Mouse (Mus musculus): ENCODE results near the gene Thbs3. TPM values are rescaled to one million over a fixed set of nuclear protein-coding genes. Genes with fewer than 3 reads are reported as not detected.

Gene Thbs3
- polyA plus RNA-seq (2015; fragmentation: Nextera tagmentation; extraction: Ambion mirVana): 1.0 and 1.5 TPM in 2 replicates

- Histone ChIP-seq H3K27me3 (peaks cover 23% of the 10 kb centered on the region), H3K27ac (peak within 1 kb of the TSS; percentile 71), H3K9ac (peak within 1 kb of the TSS; percentile 80), H3K4me3 (replicated peaks) (peak within 1 kb of the TSS; percentile 83), H3K4me1 (replicated peaks) (peaks cover 42% of the 10 kb centered on the region), H3K4me2 (peak within 1 kb of the TSS; percentile 88), H3K9me3 (replicated peaks) (no peaks in the 10 kb centered on the region), H3K36me3 (peaks cover 13% of the 10 kb centered on the region)
- 2% methylated on average over 18 of the region's 19 CpGs for WGBS (ENCODE audit: insufficient replicate concordance)
- ATAC-seq (ENCODE audit: low read depth) (no peak), DNase-seq (no peak)
Observed at GRCm38 (mm10) chr3:89214681-89215411, at the start of gene Thbs3. Gene Thbs3, plus strand, starts transcription at chr3:89215180.

DNA sequence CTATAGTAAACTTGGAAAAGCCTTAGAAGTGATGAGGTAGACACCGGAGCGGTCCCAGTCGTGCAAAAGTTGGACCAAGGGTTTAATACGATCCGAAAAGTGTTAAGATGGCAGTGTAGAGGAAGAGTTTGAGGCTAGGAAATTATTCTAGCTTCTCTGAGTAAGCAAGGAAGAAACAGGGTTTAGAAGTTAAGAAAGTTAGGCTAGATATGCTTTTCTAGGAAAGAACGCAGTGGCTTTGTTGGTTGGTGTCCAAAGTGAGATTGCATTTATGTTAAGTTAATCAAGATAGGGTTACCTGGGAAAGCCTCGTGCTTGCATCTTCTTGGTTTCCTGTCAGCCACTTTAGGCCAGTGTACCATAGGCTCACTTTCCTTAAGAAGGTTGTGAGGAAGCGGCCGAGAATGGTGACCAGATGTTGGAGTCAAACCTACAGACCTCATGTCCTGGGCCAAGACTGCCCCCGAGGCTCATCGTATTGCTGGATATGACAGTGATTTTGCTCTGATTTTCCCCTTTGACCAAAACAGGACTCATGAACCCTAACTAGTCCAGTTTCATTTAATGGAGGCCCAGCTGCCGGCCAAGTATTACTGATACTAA lies 49.6 kb upstream of the Thbs3 start:
- H3K9me3 ChIP-seq (replicated peaks): no peaks in the 10 kb centered on the region
- 16% methylated on average over 12 of the region's 12 CpGs for WGBS (ENCODE audit: insufficient replicate concordance)
- H3K4me2 ChIP-seq: peak overlapping the region; percentile 81
- H3K4me1 ChIP-seq (replicated peaks): peaks cover 33% of the 10 kb centered on the region
- H3K9ac ChIP-seq: peak overlapping the region; percentile 92
- peak overlapping the region; percentile 88 for H3K4me3 ChIP-seq (replicated peaks)
- H3K27me3 ChIP-seq: no peaks in the 10 kb centered on the region
- H3K36me3 ChIP-seq: peaks cover 41% of the 10 kb centered on the region
- peak overlapping the region; percentile 96 for H3K27ac ChIP-seq
- ATAC-seq (ENCODE audit: low read depth) (no peak), DNase-seq (no peak)

DNA sequence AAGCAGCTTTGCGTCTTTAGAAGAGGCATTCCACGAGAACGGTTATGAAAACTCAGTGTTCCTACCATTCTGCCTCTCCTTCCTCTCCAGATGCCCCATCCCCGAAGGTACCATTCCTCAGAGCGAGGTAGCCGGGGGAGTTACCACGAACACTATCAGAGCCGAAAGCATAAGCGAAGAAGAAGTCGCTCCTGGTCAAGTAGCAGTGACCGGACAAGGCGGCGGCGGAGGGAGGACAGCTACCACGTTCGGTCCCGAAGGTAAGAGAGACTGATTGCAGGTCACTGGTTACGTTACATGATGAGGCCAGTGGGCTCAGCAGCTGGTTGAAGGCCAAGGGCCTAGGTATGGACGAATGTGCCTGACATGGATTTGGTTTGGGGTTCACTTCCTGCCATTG lies 48.0 kb upstream of the Thbs3 start:
- H3K9ac ChIP-seq: 0 out of 2 replicates have a peak overlapping the region, but pooled peaks have one; percentile 92
- peaks cover 55% of the 10 kb centered on the region for H3K36me3 ChIP-seq
- WGBS (ENCODE audit: insufficient replicate concordance): 90% methylated on average over 19 of the region's 19 CpGs
- no peaks in the 10 kb centered on the region for H3K27me3 ChIP-seq
- H3K9me3 ChIP-seq (replicated peaks): no peaks in the 10 kb centered on the region
- H3K4me2 ChIP-seq: peak overlapping the region; percentile 81
- H3K27ac ChIP-seq: no peak overlapping the region
- H3K4me1 ChIP-seq (replicated peaks): peaks cover 31% of the 10 kb centered on the region
- DNase-seq (no peak), ATAC-seq (ENCODE audit: low read depth) (no peak)
- no peak overlapping the region for H3K4me3 ChIP-seq (replicated peaks)

DNA sequence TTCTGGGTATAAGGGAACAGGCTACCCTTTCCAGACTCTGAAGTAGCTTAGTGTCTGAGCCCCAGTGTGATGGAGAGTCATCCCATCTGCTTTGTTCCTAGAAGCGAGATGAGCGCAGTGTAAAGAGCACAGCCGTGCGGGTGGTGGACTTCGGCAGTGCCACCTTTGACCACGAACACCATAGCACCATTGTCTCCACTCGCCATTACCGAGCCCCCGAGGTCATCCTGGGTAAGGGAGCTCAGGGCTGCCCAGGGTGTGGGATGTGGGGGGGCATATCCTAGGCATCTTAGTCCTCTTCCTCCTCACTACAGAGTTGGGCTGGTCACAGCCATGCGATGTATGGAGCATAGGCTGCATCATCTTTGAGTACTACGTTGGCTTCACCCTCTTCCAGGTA lies 40.1 kb upstream of the Thbs3 start:
- no peak overlapping the region for H3K27ac ChIP-seq
- peaks cover 27% of the 10 kb centered on the region for H3K4me1 ChIP-seq (replicated peaks)
- no peak overlapping the region for H3K4me3 ChIP-seq (replicated peaks)
- no peaks in the 10 kb centered on the region for H3K9me3 ChIP-seq (replicated peaks)
- ATAC-seq (ENCODE audit: low read depth) (no peak), DNase-seq (no peak)
- no peak overlapping the region for H3K9ac ChIP-seq
- H3K27me3 ChIP-seq: no peaks in the 10 kb centered on the region
- no peak overlapping the region for H3K4me2 ChIP-seq
- H3K36me3 ChIP-seq: peaks cover 78% of the 10 kb centered on the region
- 88% methylated on average over 11 of the region's 11 CpGs for WGBS (ENCODE audit: insufficient replicate concordance)

GRCm38 (mm10) chr3:89175544-89175943 lies 39.4 kb upstream of the Thbs3 start:
- Histone ChIP-seq H3K9me3 (replicated peaks) (no peaks in the 10 kb centered on the region), H3K4me2 (no peak overlapping the region)

DNA sequence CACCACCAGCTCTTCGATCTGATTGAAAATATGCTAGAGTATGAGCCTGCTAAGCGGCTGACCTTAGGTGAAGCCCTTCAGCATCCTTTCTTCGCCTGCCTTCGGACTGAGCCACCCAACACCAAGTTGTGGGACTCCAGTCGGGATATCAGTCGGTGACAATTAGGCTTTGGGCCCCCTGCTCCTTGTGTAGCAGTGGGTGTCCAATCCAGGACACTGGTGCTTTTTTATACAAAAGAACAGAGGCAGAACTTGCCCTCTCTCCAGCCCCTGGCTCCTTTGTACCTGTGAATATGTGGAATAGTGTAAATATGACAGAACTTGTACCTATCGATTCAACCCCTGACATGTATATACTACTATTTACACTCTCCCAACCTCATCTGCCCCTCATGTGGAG lies 38.6 kb upstream of the Thbs3 start:
- ATAC-seq (ENCODE audit: low read depth): no peak
- H3K4me2 ChIP-seq: peak overlapping the region; percentile 82
- no peaks in the 10 kb centered on the region for H3K27me3 ChIP-seq
- H3K4me3 ChIP-seq (replicated peaks): peak overlapping the region; percentile 77; the same call in 1 of the 2 replicates
- no peaks in the 10 kb centered on the region for H3K9me3 ChIP-seq (replicated peaks)
- H3K36me3 ChIP-seq: peaks cover 78% of the 10 kb centered on the region
- peak overlapping the region; percentile 53 for H3K9ac ChIP-seq
- peak overlapping the region; percentile 65; the same call in 1 of the 2 replicates for H3K27ac ChIP-seq
- no peak for DNase-seq
- peaks cover 27% of the 10 kb centered on the region for H3K4me1 ChIP-seq (replicated peaks)
- 89% methylated on average over 7 of the region's 7 CpGs for WGBS (ENCODE audit: insufficient replicate concordance)

More at GRCm38 (mm10) chr3:89175544-89175943, 39.4 kb upstream of the Thbs3 start:
- H3K4me3 ChIP-seq (replicated peaks): no peak overlapping the region
- ATAC-seq (ENCODE audit: low read depth): no peak
- no peak for DNase-seq
- peaks cover 27% of the 10 kb centered on the region for H3K4me1 ChIP-seq (replicated peaks)
- 82% methylated on average over 10 of the region's 10 CpGs for WGBS (ENCODE audit: insufficient replicate concordance)
- H3K9ac ChIP-seq: no peak overlapping the region
- H3K36me3 ChIP-seq: peaks cover 78% of the 10 kb centered on the region
- H3K27ac ChIP-seq: no peak overlapping the region
- no peaks in the 10 kb centered on the region for H3K27me3 ChIP-seq

GRCm38 (mm10) chr3:89177242-89178106 lies 37.5 kb upstream of the Thbs3 start, which contains the start of gene Scamp3:
Gene Scamp3, plus strand, starts transcription at chr3:89177473.
- DNase-seq (peak; percentile 80), ATAC-seq (ENCODE audit: low read depth) (peak; percentile 91)
- Histone ChIP-seq H3K27me3 (no peaks in the 10 kb centered on the region), H3K27ac (peak within 1 kb of the TSS; percentile 82), H3K4me1 (replicated peaks) (peaks cover 38% of the 10 kb centered on the region), H3K9me3 (replicated peaks) (no peaks in the 10 kb centered on the region), H3K36me3 (peaks cover 79% of the 10 kb centered on the region), H3K4me2 (peak within 1 kb of the TSS; percentile 82), H3K9ac (peak within 1 kb of the TSS; percentile 87), H3K4me3 (replicated peaks) (peak within 1 kb of the TSS; percentile 77)
- under 1% methylated on average over 43 of the region's 43 CpGs for WGBS (ENCODE audit: insufficient replicate concordance)

DNA sequence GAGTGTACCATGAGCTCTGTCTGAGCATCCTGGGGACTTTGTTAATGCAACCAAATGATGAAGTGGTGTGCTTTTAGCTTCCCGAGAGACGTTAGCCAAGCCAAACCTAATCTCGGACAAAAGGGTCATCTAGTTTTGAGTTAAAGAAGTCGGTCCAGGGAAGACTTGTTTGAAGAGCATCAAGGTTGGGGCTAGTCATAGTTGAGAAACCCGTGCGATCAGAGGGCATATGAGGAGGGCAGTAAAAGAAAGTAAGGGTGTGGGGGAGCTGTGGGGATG lies 36.9 kb upstream of the Thbs3 start:
- H3K27ac ChIP-seq: peak overlapping the region; percentile 82
- H3K9me3 ChIP-seq (replicated peaks): no peaks in the 10 kb centered on the region
- peak overlapping the region; percentile 77 for H3K4me3 ChIP-seq (replicated peaks)
- no peak for DNase-seq
- H3K4me1 ChIP-seq (replicated peaks): peaks cover 43% of the 10 kb centered on the region
- peak overlapping the region; percentile 82 for H3K4me2 ChIP-seq
- peak overlapping the region; percentile 87 for H3K9ac ChIP-seq
- no peaks in the 10 kb centered on the region for H3K27me3 ChIP-seq
- WGBS (ENCODE audit: insufficient replicate concordance): 3% methylated on average over 6 of the region's 6 CpGs
- ATAC-seq (ENCODE audit: low read depth): no peak
- H3K36me3 ChIP-seq: peaks cover 75% of the 10 kb centered on the region

DNA sequence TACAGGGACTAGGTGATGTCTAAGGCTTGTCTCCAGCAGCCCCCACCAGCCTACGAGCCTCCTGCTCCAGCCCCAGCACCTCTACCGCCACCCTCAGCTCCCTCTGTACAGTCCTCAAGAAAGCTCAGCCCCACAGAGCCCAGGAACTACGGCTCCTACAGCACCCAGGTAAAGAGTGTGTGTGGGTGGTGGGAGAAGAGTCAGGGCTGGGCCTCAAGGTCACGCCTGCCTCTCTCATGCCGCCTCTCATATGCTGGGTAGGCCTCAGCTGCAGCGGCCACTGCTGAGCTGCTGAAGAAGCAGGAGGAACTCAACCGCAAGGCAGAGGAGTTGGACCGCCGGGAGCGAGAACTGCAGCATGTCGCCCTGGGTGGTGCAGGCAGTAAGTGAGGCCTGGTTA lies 35.9 kb upstream of the Thbs3 start:
- Histone ChIP-seq H3K36me3 (peaks cover 65% of the 10 kb centered on the region), H3K4me1 (replicated peaks) (peaks cover 53% of the 10 kb centered on the region), H3K9ac (peak overlapping the region; percentile 87; the same call in 1 of the 2 replicates), H3K9me3 (replicated peaks) (no peaks in the 10 kb centered on the region), H3K4me3 (replicated peaks) (peak overlapping the region; percentile 77; the same call in 1 of the 2 replicates), H3K27me3 (no peaks in the 10 kb centered on the region), H3K4me2 (peak overlapping the region; percentile 82), H3K27ac (0 out of 2 replicates have a peak overlapping the region, but pooled peaks have one; percentile 0)
- DNase-seq (no peak), ATAC-seq (ENCODE audit: low read depth) (no peak)
- WGBS (ENCODE audit: insufficient replicate concordance): 77% methylated on average over 11 of the region's 11 CpGs

GRCm38 (mm10) chr3:89181749-89182500 lies 33.1 kb upstream of the Thbs3 start:
- DNase-seq (no peak), ATAC-seq (ENCODE audit: low read depth) (no peak)
- H3K4me3 ChIP-seq (replicated peaks): 0 out of 2 replicates have a peak overlapping the region, but pooled peaks have one; percentile 6
- 0 out of 2 replicates have a peak, but pooled peaks cover under 1% of the 10 kb centered on the region for H3K27me3 ChIP-seq
- peaks cover 60% of the 10 kb centered on the region for H3K4me1 ChIP-seq (replicated peaks)
- H3K36me3 ChIP-seq: peaks cover 38% of the 10 kb centered on the region
- H3K9ac ChIP-seq: no peak overlapping the region
- H3K4me2 ChIP-seq: no peak overlapping the region
- peak overlapping the region; percentile 69 for H3K27ac ChIP-seq
- H3K9me3 ChIP-seq (replicated peaks): no peaks in the 10 kb centered on the region
- 86% methylated on average over 27 of the region's 27 CpGs for WGBS (ENCODE audit: insufficient replicate concordance)

Measured in liver, embryonic 13.5 days (tissue).